ENCODE assay signal across 9 mouse cellular contexts in the genomic region with DNA sequence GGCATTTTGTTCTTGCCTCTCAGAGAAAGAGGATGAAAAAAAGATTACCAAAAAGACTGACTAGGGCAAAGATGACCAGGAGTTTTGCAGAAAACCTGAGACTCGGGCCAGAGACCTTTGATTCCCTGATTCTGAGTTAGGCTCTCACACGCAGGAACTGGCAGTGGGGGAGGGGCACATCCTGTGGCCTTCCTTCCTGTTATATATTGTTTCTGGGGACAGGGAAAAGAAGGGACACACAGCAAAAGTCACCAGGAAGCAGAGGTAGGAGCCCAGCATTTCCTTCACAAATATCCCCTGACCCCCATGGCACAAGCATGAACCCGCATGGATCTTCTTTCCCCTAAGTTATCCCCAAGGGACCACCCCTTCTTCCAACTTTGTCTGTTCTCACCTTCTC. TPM values are rescaled to one million over a fixed set of nuclear protein-coding genes. Genes with fewer than 3 reads are reported as not detected.
A peak's percentile ranks its signal among the peaks of the same experiment; 100 is the strongest.
DNase-seq lines count a peak whose midpoint lies in the region; ATAC-seq and TF ChIP-seq lines count a peak whose summit lies in the region.
"Had no signal": no experiment of that assay in that cellular context is flagged by ENCODE, and none has a peak within 500 bp of the region (broad histone marks: within the 10 kb centered on the region; RNA-seq: fewer than 3 reads in every experiment).

No protein-coding gene starts in this region.

- H3K27ac ChIP-seq in gastrocnemius, adult 2 months, result peak overlapping the region; percentile 53
- peak overlapping the region; percentile 89 for H3K27ac ChIP-seq in brown adipose tissue, adult 24 weeks (replicated peaks; ENCODE audit: low read depth, low read length)
- peak overlapping the region; percentile 43; the same call in 1 of the 2 replicates for H3K27ac ChIP-seq in kidney, embryonic 16.5 days (ENCODE audit: low read length)
- H3K27ac ChIP-seq in lung, embryonic 15.5 days, result peak overlapping the region; percentile 29

- DNase-seq in gastrocnemius, adult 2 months, result peak; percentile 29
- no peak for DNase-seq in gastrocnemius, adult 18-20 months (ENCODE audit: low spot score)
- no peak for DNase-seq in layer of hippocampus, adult 11-12 months (ENCODE audit: low spot score)
- DNase-seq: midbrain, embryonic 14.5 days had no signal

- intact Hi-C loops in gastrocnemius, adult 2 months (cut with DNase I), result no loop called here

- H3K36me3 ChIP-seq in kidney, embryonic 16.5 days (ENCODE audit: insufficient read depth, low read length), result peaks cover 22% of the 10 kb centered on the region
- H3K36me3 ChIP-seq in lung, embryonic 15.5 days, result peaks cover 7% of the 10 kb centered on the region; the same call in 1 of the 2 replicates

- H3K4me2 ChIP-seq in kidney, embryonic 16.5 days (replicated peaks; ENCODE audit: low read depth, low read length), result peak overlapping the region; percentile 81
- H3K4me2 ChIP-seq in lung, embryonic 15.5 days, result peak overlapping the region; percentile 80

- no peaks in the 10 kb centered on the region for H3K27me3 ChIP-seq in kidney, embryonic 16.5 days (ENCODE audit: insufficient read depth, low read length)
- no peaks in the 10 kb centered on the region for H3K27me3 ChIP-seq in lung, embryonic 15.5 days

- no peak for TF ChIP-seq CTCF in gastrocnemius, adult 2 months (IDR thresholded peaks at IDR 0.05)

- 0 out of 2 replicates have a peak, but pooled peaks cover 3% of the 10 kb centered on the region for H3K4me1 ChIP-seq in brown adipose tissue, adult 24 weeks (ENCODE audit: control insufficient read depth, insufficient read depth, insufficient read length, low read length)
- peaks cover 18% of the 10 kb centered on the region for H3K4me1 ChIP-seq in kidney, embryonic 16.5 days (ENCODE audit: insufficient read depth, low read length)
- H3K4me1 ChIP-seq in lung, embryonic 15.5 days, result peaks cover 6% of the 10 kb centered on the region; the same call in 1 of the 2 replicates

- 43% methylated on average over 3 of the region's 3 CpGs for WGBS in kidney, embryonic 16.5 days
- WGBS in lung, embryonic 15.5 days, result 53% methylated on average over 3 of the region's 3 CpGs

- no peak overlapping the region; the same call in 1 of the 2 replicates for H3K9ac ChIP-seq in kidney, embryonic 16.5 days (replicated peaks; ENCODE audit: low read length)
- no peak overlapping the region for H3K9ac ChIP-seq in lung, embryonic 15.5 days

- no peaks in the 10 kb centered on the region for H3K9me3 ChIP-seq in kidney, embryonic 16.5 days (ENCODE audit: low read length)
- no peaks in the 10 kb centered on the region for H3K9me3 ChIP-seq in lung, embryonic 15.5 days

- ATAC-seq in kidney, embryonic 16.5 days (ENCODE audit: low FRiP score, low TSS enrichment), result no peak
- no peak for ATAC-seq in lung, embryonic 15.5 days (ENCODE audit: borderline replicate concordance, extremely low read depth, low FRiP score, low TSS enrichment)
- no peak for ATAC-seq in megakaryocyte-erythroid progenitor cell, adult 5-6 weeks (replicated peaks; ENCODE audit: low FRiP score, low TSS enrichment, poor library complexity, severe bottlenecking)
- ATAC-seq in inflammation-experienced regulatory T-cells, adult 6 months, result no peak

- peak overlapping the region; percentile 39 for H3K4me3 ChIP-seq in gastrocnemius, adult 2 months
- H3K4me3 ChIP-seq in brown adipose tissue, adult 24 weeks (ENCODE audit: insufficient read depth, low read depth, low read length), result peak overlapping the region; percentile 39
- peak overlapping the region; percentile 11; the same call in 1 of the 2 replicates for H3K4me3 ChIP-seq in kidney, embryonic 16.5 days (ENCODE audit: low read length)
- H3K4me3 ChIP-seq in lung, embryonic 15.5 days, result no peak overlapping the region

RNA-seq across cellular contexts. Expression of gene Zfp69, which starts 2.6 kb away (rescaled TPM):
- total RNA-seq in gastrocnemius, adult 2 months (2021), result under 1 TPM; 0.20 to 0.42 TPM
- under 1 TPM; 0.53 to 0.66 TPM for total RNA-seq in gastrocnemius, adult 18-20 months (2021)
- polyA plus RNA-seq in brown adipose tissue, adult 24 weeks (2012; ENCODE audit: insufficient read depth, insufficient read length, missing spikeins), result 0.79 TPM in 1 of 2 replicates, not detected in the other
- polyA plus RNA-seq in kidney, embryonic 16.5 days (2015; fragmentation: Nextera tagmentation; extraction: Ambion mirVana), result 10.3 TPM in 2 replicates
- 9.0 and 10.0 TPM in 2 replicates for polyA plus RNA-seq in lung, embryonic 15.5 days (2015; fragmentation: Nextera tagmentation; extraction: Ambion mirVana)
- 3.1 and 9.1 TPM in 2 replicates for total RNA-seq in megakaryocyte-erythroid progenitor cell, adult 5-6 weeks (2014; fragmentation: Nextera tagmentation)
- 2.3 and 7.8 TPM in 2 replicates for total RNA-seq in megakaryocyte-erythroid progenitor cell, adult 5-6 weeks (2017)
- polyA plus RNA-seq in inflammation-experienced regulatory T-cells, adult 6 months (2017; shearing (Covaris generic)), result 1 to 10 TPM; 1.2 to 2.4 (median 1.8) TPM

RNA-seq across cellular contexts. Expression of gene Exo5, which starts 24.1 kb away (rescaled TPM):
- under 1 TPM; 0.74 to 0.78 TPM for total RNA-seq in gastrocnemius, adult 2 months (2021)
- 1 to 10 TPM in 1 of 2 experiments, under 1 TPM in 1; 0.91 to 1.7 TPM for total RNA-seq in gastrocnemius, adult 18-20 months (2021)
- polyA plus RNA-seq in brown adipose tissue, adult 24 weeks (2012; ENCODE audit: insufficient read depth, insufficient read length, missing spikeins), result 1.9 and 4.1 TPM in 2 replicates
- polyA plus RNA-seq in kidney, embryonic 16.5 days (2015; fragmentation: Nextera tagmentation; extraction: Ambion mirVana), result 33.0 and 35.2 TPM in 2 replicates
- 27.6 and 27.9 TPM in 2 replicates for polyA plus RNA-seq in lung, embryonic 15.5 days (2015; fragmentation: Nextera tagmentation; extraction: Ambion mirVana)
- total RNA-seq in megakaryocyte-erythroid progenitor cell, adult 5-6 weeks (2014; fragmentation: Nextera tagmentation), result 6.9 and 13.5 TPM in 2 replicates
- total RNA-seq in megakaryocyte-erythroid progenitor cell, adult 5-6 weeks (2017), result 13.2 and 29.9 TPM in 2 replicates
- polyA plus RNA-seq in inflammation-experienced regulatory T-cells, adult 6 months (2017; shearing (Covaris generic)), result 10 to 100 TPM; 28.4 to 30.8 (median 30.0) TPM

Comparison
In these comparisons a context has a peak if more than half of its experiments do, and no peak if none do; other contexts are left out.
1. H3K27ac ChIP-seq: peak in every context shown above with its lines; median percentile 89 in brown adipose tissue, adult 24 weeks; 53 in gastrocnemius, adult 2 months; 43 in kidney, embryonic 16.5 days; 29 in lung, embryonic 15.5 days.